14 mouse cellular contexts compared by ENCODE assay signal in the genomic region with DNA sequence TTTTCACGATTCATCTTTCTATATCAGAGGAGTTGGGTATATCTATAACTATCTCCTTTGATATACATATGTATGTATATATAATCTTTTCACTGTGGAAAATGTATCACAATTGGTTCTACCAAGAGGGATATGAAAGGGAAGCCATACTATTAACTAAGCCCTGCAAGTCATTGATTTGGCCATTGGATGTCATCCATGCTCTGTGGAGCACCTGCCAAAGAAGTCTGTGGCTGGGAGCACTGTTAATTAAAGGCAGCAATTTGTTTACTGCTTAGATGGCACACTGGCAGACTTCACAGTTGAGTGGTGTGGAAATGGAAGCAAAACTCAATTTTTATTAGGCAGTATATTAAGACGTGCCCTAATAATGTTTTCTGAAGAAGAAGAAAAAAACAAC.
"Had no signal": no experiment of that assay in that cellular context is flagged by ENCODE, and none has a peak within 500 bp of the region (broad histone marks: within the 10 kb centered on the region; RNA-seq: fewer than 3 reads in every experiment).

No protein-coding gene starts in this region.

- DNase-seq: kidney, postnatal 25 days; lung, embryonic 14.5 days; lung, postnatal 10 days; lung, postnatal 4 days; midbrain, embryonic 14.5 days; retina, postnatal 1 day; right cerebral cortex, postnatal 4 days; spleen, adult 18-20 months; thymus, adult 18-20 months; thymus, postnatal 14 days had no signal

- H3K4me3 ChIP-seq: limb, embryonic 10.5 days; midbrain, embryonic 10.5 days; neural tube, embryonic 13.5 days had no signal

- H3K4me2 ChIP-seq: lung, embryonic 14.5 days; neural tube, embryonic 13.5 days had no signal

- H3K36me3 ChIP-seq: limb, embryonic 10.5 days; midbrain, embryonic 10.5 days; neural tube, embryonic 13.5 days had no signal

- H3K9ac ChIP-seq: liver, embryonic 14.5 days; lung, embryonic 14.5 days; neural tube, embryonic 13.5 days had no signal

- H3K27me3 ChIP-seq: neural tube, embryonic 13.5 days had no signal

- H3K27ac ChIP-seq: limb, embryonic 10.5 days; liver, embryonic 14.5 days; midbrain, embryonic 10.5 days; neural tube, embryonic 13.5 days had no signal

- H3K4me1 ChIP-seq: limb, embryonic 10.5 days; midbrain, embryonic 10.5 days; neural tube, embryonic 13.5 days had no signal

- H3K9me3 ChIP-seq: limb, embryonic 10.5 days; midbrain, embryonic 10.5 days; neural tube, embryonic 13.5 days had no signal
